Comparison of ENCODE assay signal across 22 mouse cellular contexts in the genomic region with DNA sequence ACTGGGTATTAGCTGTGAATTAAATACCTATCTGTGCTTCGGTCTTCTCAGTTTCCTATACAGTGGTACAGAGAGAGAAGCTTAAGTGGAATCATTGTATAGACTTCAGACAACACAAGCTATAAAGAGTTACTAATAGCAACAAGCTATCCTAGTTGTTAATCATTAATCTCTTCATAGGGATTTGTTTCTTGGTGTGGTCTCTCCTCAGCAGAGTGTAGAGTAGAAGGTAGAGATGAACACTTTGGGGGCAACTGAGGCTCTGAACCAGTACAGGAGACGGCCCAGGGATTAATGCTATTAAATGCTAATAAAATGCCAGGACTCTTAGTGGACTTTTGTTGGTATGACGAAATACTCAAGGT.
"Had no signal": no experiment of that assay in that cellular context is flagged by ENCODE, and none has a peak within 500 bp of the region (broad histone marks: within the 10 kb centered on the region; RNA-seq: fewer than 3 reads in every experiment).

No protein-coding gene starts in this region.

- H3K9me3 ChIP-seq: heart, embryonic 13.5 days; heart, embryonic 15.5 days; hindbrain, embryonic 10.5 days; limb, embryonic 10.5 days; limb, embryonic 12.5 days; liver, embryonic 13.5 days had no signal

- H3K27ac ChIP-seq: heart, adult 2 months; heart, embryonic 13.5 days; heart, embryonic 15.5 days; hindbrain, embryonic 10.5 days; hindbrain, embryonic 12.5 days; hindbrain, embryonic 14.5 days; layer of hippocampus, adult 2 months; left cerebral cortex, adult 2 months; limb, embryonic 10.5 days; limb, embryonic 12.5 days; liver, embryonic 13.5 days had no signal

- H3K4me2 ChIP-seq: heart, embryonic 11.5 days; heart, embryonic 13.5 days; heart, embryonic 15.5 days; hindbrain, embryonic 12.5 days; hindbrain, embryonic 14.5 days; limb, embryonic 12.5 days; liver, embryonic 13.5 days had no signal

- H3K4me3 ChIP-seq: heart, adult 2 months; heart, embryonic 13.5 days; heart, embryonic 15.5 days; hindbrain, embryonic 10.5 days; hindbrain, embryonic 12.5 days; layer of hippocampus, adult 2 months; left cerebral cortex, adult 2 months; limb, embryonic 10.5 days; limb, embryonic 12.5 days; liver, embryonic 13.5 days had no signal

- H3K27me3 ChIP-seq: heart, embryonic 13.5 days; heart, embryonic 15.5 days; hindbrain, embryonic 12.5 days; limb, embryonic 12.5 days had no signal

- DNase-seq: gastrocnemius, postnatal 14 days; heart, postnatal 4 days; kidney, adult 18-20 months; kidney, adult 8-10 months; kidney, postnatal 10 days; kidney, postnatal 25 days; kidney, postnatal 4 days; liver; liver, embryonic 13.5 days had no signal

- H3K9ac ChIP-seq: heart, embryonic 13.5 days; heart, embryonic 15.5 days; hindbrain, embryonic 12.5 days; hindbrain, embryonic 14.5 days; limb, embryonic 12.5 days; liver, embryonic 13.5 days had no signal

- H3K36me3 ChIP-seq: heart, embryonic 13.5 days; heart, embryonic 15.5 days; hindbrain, embryonic 10.5 days; hindbrain, embryonic 12.5 days; limb, embryonic 12.5 days; liver, embryonic 13.5 days had no signal

- ATAC-seq: forebrain, embryonic 16.5 days; hindbrain, embryonic 16.5 days had no signal
